Comparison of ENCODE assay signal across 12 mouse cellular contexts in genomic region chr1:132436320-132436958, GRCm38 (mm10). TPM values are rescaled to one million over a fixed set of nuclear protein-coding genes. Genes with fewer than 3 reads are reported as not detected.
DNase-seq lines count a peak whose midpoint lies in the region; ATAC-seq and TF ChIP-seq lines count a peak whose summit lies in the region.
"Had no signal": no experiment of that assay in that cellular context is flagged by ENCODE, and none has a peak within 500 bp of the region (broad histone marks: within the 10 kb centered on the region; RNA-seq: fewer than 3 reads in every experiment).

No protein-coding gene starts in this region.

- in situ Hi-C loops in CH12.LX (cut with MboI; ENCODE audit: low pct_ligation_motif_present, low pct_unique_long_range_greater_than_20kb, low sequenced_read_pairs) = no loop called here

- TF ChIP-seq POLR2A in CH12.LX (IDR thresholded peaks at IDR 0.05; ENCODE audit: low read depth, low read length) = no peak
- TF ChIP-seq POLR2A in bone marrow macrophage, adult 2 months (IDR thresholded peaks at IDR 0.05; ENCODE audit: borderline replicate concordance, low read depth, low read length) = no peak

- H3K4me2 ChIP-seq in intestine, embryonic 14.5 days (ENCODE audit: low read length) = no peak overlapping the region
- H3K4me2 ChIP-seq in intestine, postnatal 0 days (replicated peaks; ENCODE audit: low read depth) = no peak overlapping the region
- H3K4me2 ChIP-seq in CH12.LX (ENCODE audit: insufficient read depth, low read depth, poor library complexity, severe bottlenecking) = 0 out of 2 replicates have a peak overlapping the region, but pooled peaks have one; percentile 15
- no peak overlapping the region for H3K4me2 ChIP-seq in heart, embryonic 16.5 days (ENCODE audit: low read depth, low read length)
- H3K4me2 ChIP-seq: intestine, embryonic 15.5 days; liver, embryonic 15.5 days had no signal

- dilution Hi-C loops in CH12.LX (cut with MboI; ENCODE audit: extremely low pct_ligation_motif_present, extremely low pct_unique_long_range_greater_than_20kb, low sequenced_read_pairs) = no loop called here

- H3K9ac ChIP-seq in intestine, embryonic 14.5 days (ENCODE audit: low read length) = no peak overlapping the region
- no peak overlapping the region for H3K9ac ChIP-seq in intestine, postnatal 0 days (ENCODE audit: low read depth, low read length)
- H3K9ac ChIP-seq in CH12.LX (ENCODE audit: insufficient read depth, low read depth) = no peak overlapping the region
- no peak overlapping the region for H3K9ac ChIP-seq in heart, embryonic 16.5 days (ENCODE audit: low read length)
- H3K9ac ChIP-seq: intestine, embryonic 15.5 days; liver, embryonic 15.5 days had no signal

- no peak for TF ChIP-seq RAD21 in CH12.LX (IDR thresholded peaks at IDR 0.05; ENCODE audit: low read depth, low read length)

- DNase-seq in intestine, embryonic 14.5 days (ENCODE audit: low spot score) = no peak
- no peak for DNase-seq in CH12.LX (ENCODE audit: extremely low read depth)
- no peak for DNase-seq in cerebellum, postnatal 14 days
- no peak for DNase-seq in thymus, postnatal 10 days (ENCODE audit: low spot score in 2 of 2)
- DNase-seq in layer of hippocampus, adult 9-11 months = no peak
- DNase-seq: cerebellum, postnatal 36 days had no signal

- no peaks in the 10 kb centered on the region for H3K79me2 ChIP-seq in CH12.LX (replicated peaks; ENCODE audit: control insufficient read depth, extremely low read depth, insufficient read depth, poor library complexity, severe bottlenecking)

- no peak for ATAC-seq in intestine, embryonic 14.5 days (replicated peaks; ENCODE audit: low FRiP score, low TSS enrichment, low read depth)
- no peak for ATAC-seq in intestine, postnatal 0 days
- ATAC-seq in heart, embryonic 16.5 days (replicated peaks; ENCODE audit: extremely low read depth, insufficient read depth, low FRiP score) = no peak
- ATAC-seq: intestine, embryonic 15.5 days had no signal

- no peaks in the 10 kb centered on the region for H3K9me3 ChIP-seq in intestine, embryonic 14.5 days (ENCODE audit: control insufficient read depth, low read length)
- H3K9me3 ChIP-seq in intestine, postnatal 0 days (ENCODE audit: control insufficient read depth) = no peaks in the 10 kb centered on the region
- peaks cover 2% of the 10 kb centered on the region for H3K9me3 ChIP-seq in CH12.LX (replicated peaks; ENCODE audit: low read length)
- H3K9me3 ChIP-seq in heart, embryonic 16.5 days (replicated peaks; ENCODE audit: control insufficient read depth, low read length) = peaks cover 4% of the 10 kb centered on the region; the same call in 1 of the 2 replicates
- H3K9me3 ChIP-seq: intestine, embryonic 15.5 days; liver, embryonic 15.5 days had no signal

- H3K27ac ChIP-seq in intestine, embryonic 14.5 days (ENCODE audit: low read depth) = 0 out of 2 replicates have a peak overlapping the region, but pooled peaks have one; percentile 38
- H3K27ac ChIP-seq in intestine, postnatal 0 days (ENCODE audit: low read depth, low read length) = no peak overlapping the region
- H3K27ac ChIP-seq in CH12.LX (ENCODE audit: insufficient read depth, low read depth) = no peak overlapping the region
- 0 out of 2 replicates have a peak overlapping the region, but pooled peaks have one; percentile 6 for H3K27ac ChIP-seq in bone marrow macrophage, adult 2 months (ENCODE audit: insufficient read depth, low read depth, low read length)
- peak overlapping the region; percentile 45 for H3K27ac ChIP-seq in heart, embryonic 16.5 days (ENCODE audit: low read length)
- H3K27ac ChIP-seq: intestine, embryonic 15.5 days; liver, embryonic 15.5 days had no signal

- WGBS in intestine, embryonic 14.5 days = 76% methylated on average over 4 of the region's 4 CpGs
- 72% methylated on average over 4 of the region's 4 CpGs for WGBS in intestine, postnatal 0 days
- 69% methylated on average over 4 of the region's 4 CpGs for WGBS in heart, embryonic 16.5 days

- H3K36me3 ChIP-seq in intestine, embryonic 14.5 days (ENCODE audit: control insufficient read depth, insufficient read depth, low read length) = peaks cover 37% of the 10 kb centered on the region
- H3K36me3 ChIP-seq in intestine, postnatal 0 days (ENCODE audit: control insufficient read depth, insufficient read depth) = peaks cover 22% of the 10 kb centered on the region; the same call in 1 of the 2 replicates
- no peaks in the 10 kb centered on the region for H3K36me3 ChIP-seq in CH12.LX (replicated peaks in 1 of 2; ENCODE audit: control insufficient read depth in 1 of 2, insufficient read depth in 1 of 2, low read length in 1 of 2)
- H3K36me3 ChIP-seq in heart, embryonic 16.5 days (ENCODE audit: control insufficient read depth, insufficient read depth) = peaks cover 16% of the 10 kb centered on the region

- no peak for TF ChIP-seq EP300 in CH12.LX (IDR thresholded peaks at IDR 0.05; ENCODE audit: low read length)

- no peaks in the 10 kb centered on the region for H3K4me1 ChIP-seq in intestine, embryonic 14.5 days (replicated peaks; ENCODE audit: control insufficient read depth, insufficient read depth, low read length)
- no peaks in the 10 kb centered on the region for H3K4me1 ChIP-seq in intestine, postnatal 0 days (replicated peaks; ENCODE audit: control insufficient read depth, insufficient read depth, low read length)
- peaks cover 0 to 4% of the 10 kb centered on the region in 2 experiments; a peak in 2 of 4 replicates for H3K4me1 ChIP-seq in CH12.LX (ENCODE audit: control insufficient read depth in 1 of 2, insufficient read depth in 2 of 2)
- H3K4me1 ChIP-seq in bone marrow macrophage, adult 2 months (ENCODE audit: control insufficient read depth, insufficient read depth, low read length) = peaks cover 25% of the 10 kb centered on the region
- peaks cover 18% of the 10 kb centered on the region for H3K4me1 ChIP-seq in heart, embryonic 16.5 days (ENCODE audit: control insufficient read depth, insufficient read depth, low read length)

- no peak for TF ChIP-seq CTCF in intestine, postnatal 0 days (IDR thresholded peaks at IDR 0.05; ENCODE audit: low read depth)
- TF ChIP-seq CTCF in CH12.LX (conservative IDR thresholded peaks at IDR 0.05 in 1 of 2, IDR thresholded peaks at IDR 0.05 in 1 of 2; ENCODE audit: low read depth in 2 of 2, low read length in 2 of 2) = no peak
- TF ChIP-seq CTCF in bone marrow macrophage, adult 2 months (IDR thresholded peaks at IDR 0.05; ENCODE audit: low read depth, low read length) = no peak

- no peak overlapping the region for H3K4me3 ChIP-seq in intestine, embryonic 14.5 days (ENCODE audit: low read depth, low read length)
- no peak overlapping the region for H3K4me3 ChIP-seq in intestine, postnatal 0 days (ENCODE audit: low read depth, low read length)
- no peak overlapping the region for H3K4me3 ChIP-seq in CH12.LX (replicated peaks in 1 of 3; ENCODE audit: low read depth in 2 of 3, low read length in 2 of 3, poor library complexity in 1 of 3)
- no peak overlapping the region for H3K4me3 ChIP-seq in bone marrow macrophage, adult 2 months (ENCODE audit: insufficient read depth, low read length)
- H3K4me3 ChIP-seq in heart, embryonic 16.5 days (ENCODE audit: low read length) = no peak overlapping the region
- H3K4me3 ChIP-seq: erythroblast, embryonic 14.5 days; intestine, embryonic 15.5 days; liver, embryonic 15.5 days had no signal

- no peaks in the 10 kb centered on the region for H3K27me3 ChIP-seq in intestine, embryonic 14.5 days (replicated peaks; ENCODE audit: control insufficient read depth, insufficient read depth, low read length)
- H3K27me3 ChIP-seq in intestine, postnatal 0 days (replicated peaks; ENCODE audit: control insufficient read depth, insufficient read depth, low read length) = no peaks in the 10 kb centered on the region
- peaks cover 4% of the 10 kb centered on the region for H3K27me3 ChIP-seq in CH12.LX (replicated peaks)
- H3K27me3 ChIP-seq in heart, embryonic 16.5 days (ENCODE audit: control insufficient read depth, insufficient read depth, low read length) = no peaks in the 10 kb centered on the region
- H3K27me3 ChIP-seq: intestine, embryonic 15.5 days; liver, embryonic 15.5 days had no signal

TF ChIP-seq in CH12.LX, 34 proteins besides CTCF, POLR2A, EP300 and RAD21 (continues in another document):
- TF ChIP-seq HCFC1 (IDR thresholded peaks at IDR 0.05; ENCODE audit: low read depth, low read length) (no peak), KAT2A (IDR thresholded peaks at IDR 0.05; ENCODE audit: insufficient replicate concordance, low read length) (no peak), RCOR1 (conservative IDR thresholded peaks at IDR 0.05; ENCODE audit: low read depth, low read length) (no peak), ZC3H11A (IDR thresholded peaks at IDR 0.05; ENCODE audit: low read depth, low read length) (no peak), CHD1 (IDR thresholded peaks at IDR 0.05; ENCODE audit: low read depth, low read length) (no peak)

RNA-seq across cellular contexts. Expression of gene Dstyk, which starts 19.1 kb away (rescaled TPM):
- 11.4 and 13.1 TPM in 2 replicates for polyA plus RNA-seq in intestine, embryonic 14.5 days (2014; fragmentation: Nextera tagmentation; extraction: Ambion mirVana)
- polyA plus RNA-seq in intestine, postnatal 0 days (2015; fragmentation: Nextera tagmentation; extraction: Ambion mirVana) = 3.7 and 3.8 TPM in 2 replicates
- total RNA-seq in CH12.LX (2012; rRNA removed) = 0.21 and 0.25 TPM in 2 replicates
- 0.12 and 0.19 TPM in 2 replicates for total RNA-seq in CH12.LX (2014; rRNA removed)
- 0.59 and 0.72 TPM in 2 replicates for polyA plus RNA-seq in CH12.LX (2012; ENCODE audit: insufficient read length, low read depth)
- 24.1 and 26.8 TPM in 2 replicates for polyA plus RNA-seq in bone marrow macrophage, adult 2 months (2012; ENCODE audit: insufficient read depth, insufficient read length, missing spikeins)
- polyA plus RNA-seq in heart, embryonic 16.5 days (2015; fragmentation: Nextera tagmentation; extraction: Ambion mirVana) = 9.1 and 10.5 TPM in 2 replicates

RNA-seq across cellular contexts. Expression of gene Rbbp5, which starts 40.7 kb away (rescaled TPM):
- polyA plus RNA-seq in intestine, embryonic 14.5 days (2014; fragmentation: Nextera tagmentation; extraction: Ambion mirVana) = 40.3 and 44.2 TPM in 2 replicates
- 14.5 and 16.6 TPM in 2 replicates for polyA plus RNA-seq in intestine, postnatal 0 days (2015; fragmentation: Nextera tagmentation; extraction: Ambion mirVana)
- total RNA-seq in CH12.LX (2012; rRNA removed) = 36.9 and 37.1 TPM in 2 replicates
- 52.1 and 52.5 TPM in 2 replicates for total RNA-seq in CH12.LX (2014; rRNA removed)
- 50.3 and 53.1 TPM in 2 replicates for polyA plus RNA-seq in CH12.LX (2012; ENCODE audit: insufficient read length, low read depth)
- polyA plus RNA-seq in bone marrow macrophage, adult 2 months (2012; ENCODE audit: insufficient read depth, insufficient read length, missing spikeins) = 45.1 and 46.2 TPM in 2 replicates
- 31.2 and 32.2 TPM in 2 replicates for polyA plus RNA-seq in heart, embryonic 16.5 days (2015; fragmentation: Nextera tagmentation; extraction: Ambion mirVana)

RNA-seq across cellular contexts. Expression of gene Tmcc2, which starts 45.4 kb away (rescaled TPM):
- polyA plus RNA-seq in intestine, embryonic 14.5 days (2014; fragmentation: Nextera tagmentation; extraction: Ambion mirVana) = 6.4 and 7.8 TPM in 2 replicates
- polyA plus RNA-seq in intestine, postnatal 0 days (2015; fragmentation: Nextera tagmentation; extraction: Ambion mirVana) = 2.2 and 2.3 TPM in 2 replicates
- 0.21 and 0.34 TPM in 2 replicates for total RNA-seq in CH12.LX (2012; rRNA removed)
- not detected in 2 replicates for total RNA-seq in CH12.LX (2014; rRNA removed)
- polyA plus RNA-seq in CH12.LX (2012; ENCODE audit: insufficient read length, low read depth) = 0.14 and 0.37 TPM in 2 replicates
- 9.3 and 11.2 TPM in 2 replicates for polyA plus RNA-seq in bone marrow macrophage, adult 2 months (2012; ENCODE audit: insufficient read depth, insufficient read length, missing spikeins)
- 10.6 and 11.1 TPM in 2 replicates for polyA plus RNA-seq in heart, embryonic 16.5 days (2015; fragmentation: Nextera tagmentation; extraction: Ambion mirVana)

Comparison
In these comparisons a context has a peak if more than half of its experiments do, and no peak if none do; other contexts are left out.
1. H3K27ac ChIP-seq: peak in intestine, embryonic 14.5 days (single experiment), bone marrow macrophage, adult 2 months (single experiment) and heart, embryonic 16.5 days (single experiment); none in intestine, postnatal 0 days (single experiment) and CH12.LX (single experiment).